Mouse (Mus musculus) ES-Bruce4 (cell line): ENCODE data around the gene Zfyve21.

Experiments used
- CTCF ChIP-seq: IDR thresholded peaks from one replicate; pipeline ENCODE4 v1.8.1; 2011; ENCODE audit warnings: low read depth, low read length
- EP300 ChIP-seq: IDR thresholded peaks from 2 replicates; pipeline ENCODE4 v1.6.1; 2011; ENCODE audit warnings: low read depth, low read length; ENCODE audit not compliant: insufficient read depth
- POLR2A ChIP-seq: IDR thresholded peaks from one replicate; pipeline ENCODE4 v1.8.1; 2011; ENCODE audit warnings: low read length; ENCODE audit not compliant: insufficient read depth

DNA sequence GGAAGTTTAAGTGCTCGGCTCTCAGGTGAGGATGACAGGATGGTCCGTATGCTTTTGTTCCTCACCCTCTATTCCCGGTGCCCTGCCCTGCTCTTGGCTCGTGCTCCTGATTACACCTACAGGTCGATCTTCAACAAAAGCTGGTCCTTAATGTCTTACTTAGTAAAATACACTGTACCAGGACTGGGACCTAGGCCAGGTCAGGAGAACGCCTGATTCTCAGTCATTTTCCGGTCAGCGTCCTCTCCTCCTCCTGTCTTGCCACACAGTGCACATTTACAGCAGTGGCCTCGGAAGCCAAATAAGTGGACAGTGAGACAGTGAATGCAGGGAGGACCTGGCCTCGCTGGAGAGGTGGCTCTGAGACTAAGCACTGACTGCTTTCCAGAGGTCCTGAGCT lies 43.3 kb upstream of the Zfyve21 start:
- TF ChIP-seq CTCF, result no peak
- no peak for TF ChIP-seq POLR2A
- no peak for TF ChIP-seq EP300
